Mouse (Mus musculus) lung, postnatal 14 days (tissue): ENCODE results near the gene Lsm14b.
A peak's percentile ranks its signal among the peaks of the same experiment; 100 is the strongest.

Experiments
- DNase-seq: peaks from one replicate; pipeline ENCODE4 v3.0.0; 2021

Gene Lsm14b

DNA sequence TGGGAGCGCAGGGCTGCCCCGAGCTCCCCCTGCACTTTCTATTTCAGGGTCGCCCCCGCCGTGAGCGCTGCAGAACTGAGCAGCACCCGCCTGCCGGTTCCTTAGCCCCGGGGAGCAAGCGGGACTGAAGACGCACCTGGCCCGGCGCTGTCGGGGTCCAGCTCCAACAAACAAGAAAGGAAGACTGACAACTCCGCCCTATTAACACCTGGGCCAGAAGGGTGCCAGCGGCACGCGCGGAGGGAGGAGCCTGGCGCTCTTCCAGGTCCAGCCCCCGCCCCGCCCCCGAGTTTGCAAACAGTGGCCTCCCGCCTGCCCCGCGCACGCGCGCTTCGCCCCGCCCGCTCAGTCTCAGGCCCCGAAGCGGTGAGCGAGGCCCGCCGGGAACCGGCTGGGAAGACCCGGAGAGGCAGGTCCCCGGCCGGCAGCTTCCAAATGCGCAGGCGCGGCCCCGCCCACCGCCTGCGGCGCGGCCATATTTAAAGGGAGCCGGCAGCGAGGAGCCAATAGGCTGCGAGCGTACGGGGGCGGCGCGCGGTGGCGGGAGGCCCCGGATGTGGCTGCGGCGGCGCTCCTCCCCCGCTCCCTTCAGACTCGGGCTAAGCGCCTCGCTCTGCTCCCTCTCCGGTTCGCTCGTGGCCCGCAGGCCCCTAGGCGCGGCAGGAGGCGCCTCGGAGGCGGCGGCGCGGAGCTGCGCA lies at the start of gene Lsm14b:
Gene Lsm14b (plus strand): TSS at position 587 of the 698 bp plus-strand sequence.
- peak; percentile 98 for DNase-seq

DNA sequence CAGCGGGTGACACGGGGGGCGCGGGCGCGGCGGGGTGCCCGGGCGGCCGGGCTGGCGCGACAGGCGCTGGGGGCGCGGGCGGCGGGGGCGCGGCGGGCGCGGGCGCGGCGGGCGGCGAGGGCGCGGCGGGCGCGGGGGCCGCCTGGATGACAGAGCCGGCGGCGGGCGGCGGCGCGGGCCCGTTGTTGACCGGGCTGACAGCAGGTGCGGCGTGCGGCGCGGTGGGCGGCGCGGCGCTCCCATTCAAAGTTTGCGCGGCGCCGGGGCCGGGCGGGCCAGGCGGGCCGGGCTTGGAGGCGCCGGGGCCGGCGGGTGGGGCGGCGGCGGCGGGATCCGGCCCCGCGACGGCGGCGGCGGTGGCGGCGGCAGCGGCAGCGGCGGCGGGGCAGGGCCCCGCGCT lies 48.9 kb upstream of the Lsm14b start:
- no peak for DNase-seq

DNA sequence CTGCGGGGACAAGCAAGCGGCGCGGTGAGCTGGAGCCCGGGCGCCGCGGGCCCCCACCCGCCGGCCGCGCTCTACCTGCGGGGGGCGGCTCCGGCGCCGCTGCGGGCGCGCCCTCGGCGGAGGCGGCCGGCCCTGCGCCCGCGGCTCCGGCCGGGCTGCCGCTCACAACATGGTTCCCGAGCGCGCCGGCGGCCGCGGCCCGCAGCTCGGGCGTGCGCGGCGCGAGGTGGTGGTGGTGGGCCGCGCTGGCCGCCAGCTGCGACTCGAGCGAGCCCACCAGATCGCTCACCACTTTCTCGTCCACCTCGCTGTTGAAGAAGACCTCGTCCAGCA lies 48.5 kb upstream of the Lsm14b start:
- DNase-seq: no peak

DNA sequence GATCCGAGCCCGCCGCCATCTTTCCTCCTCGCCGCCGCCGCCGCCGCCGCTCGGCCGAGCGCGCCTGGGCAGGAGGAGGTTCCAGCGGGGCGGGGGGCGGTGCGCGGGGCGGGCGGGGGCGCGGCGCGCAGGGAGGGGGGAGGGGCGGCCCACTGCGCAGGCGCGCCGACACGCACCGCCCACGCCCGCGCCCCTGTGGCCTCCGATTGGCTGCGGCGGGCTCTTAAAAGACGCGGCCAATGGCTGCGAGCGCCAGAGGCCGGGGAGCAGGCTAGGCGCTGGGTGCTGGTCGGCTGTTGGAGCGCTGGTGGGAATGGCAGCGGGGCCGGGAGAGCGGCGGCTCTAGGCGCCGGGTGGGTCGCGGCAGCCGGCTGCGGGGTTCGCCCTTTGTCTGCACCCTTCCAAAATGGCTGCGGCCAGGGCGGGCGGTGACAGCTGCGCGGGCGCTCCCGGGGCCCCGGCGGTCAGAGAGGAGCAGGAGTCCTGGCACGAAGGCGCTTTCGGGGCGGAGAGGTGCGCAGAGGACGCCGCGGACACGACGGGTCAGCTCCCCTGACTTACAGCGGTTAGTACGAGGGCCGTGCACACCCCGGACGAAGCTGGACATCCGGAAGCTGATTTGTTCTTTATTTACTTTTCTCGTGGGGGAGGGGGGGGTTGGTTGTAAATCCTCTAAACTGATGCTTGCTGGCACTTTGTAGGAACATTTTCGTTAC lies 48.0 kb upstream of the Lsm14b start, which contains the start of gene Taf4:
Gene Taf4 (minus strand): TSS at position 19 of the 716 bp plus-strand sequence.
- peak; percentile 91 for DNase-seq

DNA sequence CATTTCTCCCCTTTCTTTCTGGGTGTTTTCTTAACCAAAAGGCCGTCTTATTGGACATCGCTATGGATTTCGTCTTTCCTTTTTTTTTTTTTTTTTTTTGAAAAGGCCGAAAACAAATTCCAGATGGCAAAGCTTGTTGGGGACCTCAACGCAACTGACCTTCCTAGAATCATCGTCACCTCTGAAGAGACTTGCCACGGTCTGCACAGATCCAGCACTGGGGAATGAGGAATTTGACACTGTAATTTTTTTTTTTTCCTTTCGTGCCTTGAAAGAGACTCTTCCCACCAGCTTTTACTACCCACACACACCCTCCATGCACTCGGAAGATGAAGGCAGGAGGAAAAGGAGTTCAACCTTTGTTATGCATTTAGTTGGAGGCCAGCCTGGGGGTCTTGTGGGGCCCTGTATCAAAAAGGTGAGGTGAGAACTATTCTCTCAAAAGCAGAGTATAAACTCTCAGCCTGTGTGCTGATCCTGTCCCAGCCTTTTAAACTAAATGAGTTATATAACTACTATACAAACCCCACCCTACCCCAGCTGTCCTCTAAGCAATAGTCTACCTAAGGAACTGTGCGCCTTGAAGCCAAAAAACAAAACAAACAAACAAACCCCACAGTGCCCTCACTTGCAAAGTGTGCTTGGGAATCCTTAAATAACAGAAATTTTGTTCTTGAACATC lies 47.3 kb upstream of the Lsm14b start:
- DNase-seq: no peak

GRCm38 (mm10) chr2:179978250-179978649 lies 46.5 kb upstream of the Lsm14b start:
- no peak for DNase-seq

DNA sequence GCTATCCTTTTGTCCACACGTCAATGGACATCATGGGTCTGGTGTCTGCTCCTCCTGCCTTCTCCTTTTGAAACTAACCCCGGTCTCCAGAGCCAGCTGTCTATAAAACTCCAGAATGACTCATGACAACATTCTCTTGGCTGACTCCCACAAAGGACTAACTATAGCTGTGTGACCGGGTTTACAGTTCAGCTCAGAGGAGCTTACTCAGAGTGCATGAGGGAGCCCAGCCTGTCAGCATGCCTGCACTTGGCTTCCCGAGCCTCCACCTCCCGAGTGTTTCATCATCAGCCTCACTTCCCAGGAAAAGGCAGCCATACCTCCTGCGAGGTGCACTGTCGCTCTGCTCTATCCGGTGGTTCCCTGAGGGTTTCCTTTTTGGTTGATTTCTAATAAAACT lies 45.0 kb upstream of the Lsm14b start:
- DNase-seq: no peak

GRCm38 (mm10) chr2:179980616-179981015 lies 44.2 kb upstream of the Lsm14b start:
- no peak for DNase-seq

GRCm38 (mm10) chr2:179982715-179983114 lies 42.1 kb upstream of the Lsm14b start:
- no peak for DNase-seq

- DNase-seq: no peak
Measured at GRCm38 (mm10) chr2:179984830-179985229, 40.0 kb upstream of the Lsm14b start.

DNA sequence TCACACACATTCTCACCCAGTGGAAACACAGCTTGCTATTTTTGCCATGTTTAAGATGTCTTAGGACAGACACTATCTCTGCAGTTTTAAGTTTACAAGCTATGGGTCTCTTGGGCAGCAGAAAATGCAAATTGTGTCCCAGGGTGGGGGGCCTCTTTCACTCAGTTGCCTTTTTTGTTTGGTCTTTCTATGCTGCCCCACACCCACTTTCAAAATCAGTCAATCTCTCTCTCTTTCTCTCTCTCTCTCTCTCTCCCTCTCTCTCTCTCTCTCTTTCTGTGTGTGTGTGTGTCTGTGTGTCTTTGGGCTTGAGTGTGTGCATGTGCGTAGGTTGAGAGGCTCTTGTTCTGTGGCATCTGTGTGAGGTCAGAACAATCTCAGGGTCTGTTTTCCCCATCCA lies 39.1 kb upstream of the Lsm14b start:
- DNase-seq: no peak

GRCm38 (mm10) chr2:179986437-179987022 lies 38.3 kb upstream of the Lsm14b start:
- DNase-seq: no peak

DNA sequence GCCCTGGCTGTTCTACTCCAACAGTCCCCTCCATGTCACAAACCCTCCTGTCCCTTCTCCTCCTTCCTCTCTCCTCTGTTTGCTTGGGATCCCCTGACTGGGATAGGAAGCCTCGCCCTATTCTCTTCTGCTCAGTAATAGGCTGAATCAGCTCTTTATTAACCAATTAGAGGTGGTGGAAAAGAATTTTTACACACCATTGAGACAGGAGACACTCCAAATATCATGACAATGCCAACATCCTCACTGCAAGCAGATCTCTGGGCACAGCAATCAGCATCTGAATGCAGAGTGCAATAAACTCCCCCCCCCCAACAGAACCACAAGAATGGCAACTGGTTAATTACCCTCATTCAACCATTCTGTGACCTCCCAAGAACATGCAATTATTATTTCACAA lies 35.7 kb upstream of the Lsm14b start:
- no peak for DNase-seq

- no peak for DNase-seq
Measured at GRCm38 (mm10) chr2:179993071-179993470, 31.7 kb upstream of the Lsm14b start.

GRCm38 (mm10) chr2:179998431-179998830 lies 26.4 kb upstream of the Lsm14b start:
- DNase-seq: no peak

- no peak for DNase-seq
Measured at GRCm38 (mm10) chr2:180001635-180002034, 23.2 kb upstream of the Lsm14b start.

GRCm38 (mm10) chr2:180005656-180006351 lies 19.0 kb upstream of the Lsm14b start:
- no peak for DNase-seq

DNA sequence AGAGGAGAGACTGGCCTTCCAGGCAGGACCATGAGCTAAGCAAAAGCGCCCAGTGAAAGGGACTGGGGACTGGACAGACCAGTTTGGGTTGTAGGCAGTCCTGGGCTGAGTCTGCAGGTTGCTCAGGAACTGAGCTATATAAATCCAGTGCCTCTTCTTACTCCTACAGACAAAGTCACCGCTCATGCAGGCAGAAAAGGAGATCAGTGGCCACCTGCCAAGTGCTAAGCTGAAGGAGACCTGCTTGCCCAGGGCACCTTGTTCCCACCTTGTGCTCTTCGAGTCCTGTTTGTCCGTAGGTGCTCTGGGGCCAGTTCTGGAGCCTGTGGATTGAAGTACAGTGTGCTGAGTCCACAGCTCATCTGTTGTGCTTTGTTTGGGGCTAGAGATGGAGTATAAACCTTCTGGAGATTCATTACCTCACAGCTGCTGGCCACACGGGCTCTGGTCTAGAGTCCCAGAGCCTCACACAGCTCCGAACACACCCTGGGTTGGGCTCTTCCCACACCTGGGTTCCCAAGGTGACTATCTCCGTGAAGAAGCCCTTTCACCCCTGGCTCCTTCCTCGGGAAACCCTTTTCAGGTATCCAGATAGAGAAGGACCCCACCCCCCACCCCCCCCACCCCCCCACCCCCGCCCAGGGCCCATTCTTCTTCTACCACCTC lies 18.3 kb upstream of the Lsm14b start:
- DNase-seq: no peak

DNA sequence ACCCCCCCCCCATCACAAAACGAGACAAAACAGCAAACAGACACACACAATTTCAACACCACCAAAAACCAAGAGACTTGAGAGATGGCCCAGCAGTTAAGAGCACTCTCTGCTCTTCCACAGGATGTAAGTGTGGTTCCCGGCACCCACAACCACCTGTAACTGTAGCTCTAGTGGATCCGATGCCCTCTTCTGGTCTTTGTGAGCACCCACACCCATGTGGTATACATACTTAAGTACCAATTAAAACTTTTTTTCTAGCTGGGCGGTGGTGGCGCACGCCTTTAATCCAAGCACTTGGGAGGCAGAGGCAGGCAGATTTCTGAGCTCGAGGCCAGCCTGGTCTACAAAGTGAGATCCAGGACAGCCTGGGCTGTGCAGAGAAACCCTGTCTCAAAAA lies 14.1 kb upstream of the Lsm14b start:
- DNase-seq: no peak

DNA sequence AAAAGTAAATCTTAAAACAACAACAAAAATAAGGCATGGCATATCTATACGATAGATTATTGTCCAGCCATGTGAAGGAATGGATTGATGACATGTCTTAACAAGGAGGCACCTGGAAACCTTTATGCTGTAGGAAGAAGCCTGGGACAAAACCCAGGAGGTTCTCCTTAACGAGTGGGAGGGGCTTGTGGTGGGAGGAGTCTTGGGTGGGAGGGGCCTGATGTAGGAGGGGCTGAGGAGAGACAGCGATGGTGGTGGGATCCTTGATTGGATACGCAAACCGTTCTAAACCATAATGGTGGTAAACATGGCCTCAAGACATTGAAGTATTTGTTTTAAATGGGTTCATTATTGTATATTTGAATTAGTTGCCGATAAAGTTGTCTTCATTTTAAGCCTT lies 13.4 kb upstream of the Lsm14b start:
- DNase-seq: no peak

- no peak for DNase-seq
Measured at GRCm38 (mm10) chr2:180013686-180014085, 11.1 kb upstream of the Lsm14b start.

- DNase-seq: no peak
Measured at GRCm38 (mm10) chr2:180017632-180018031, 7.2 kb upstream of the Lsm14b start.
